Mouse (Mus musculus) heart, adult 11 months (tissue): ENCODE measurements at regions not wholly inside any gene's neighbourhood (a gene's known extent, or its start where the extent isn't known, plus 50 kb on each side); places are given as distances from the start of the nearest gene placed in this dataset.
A peak's percentile ranks its signal among the peaks of the same experiment; 100 is the strongest.

Source experiments
- DNase-seq: peaks from one replicate; pipeline ENCODE4 v3.0.0; 2022

DNA sequence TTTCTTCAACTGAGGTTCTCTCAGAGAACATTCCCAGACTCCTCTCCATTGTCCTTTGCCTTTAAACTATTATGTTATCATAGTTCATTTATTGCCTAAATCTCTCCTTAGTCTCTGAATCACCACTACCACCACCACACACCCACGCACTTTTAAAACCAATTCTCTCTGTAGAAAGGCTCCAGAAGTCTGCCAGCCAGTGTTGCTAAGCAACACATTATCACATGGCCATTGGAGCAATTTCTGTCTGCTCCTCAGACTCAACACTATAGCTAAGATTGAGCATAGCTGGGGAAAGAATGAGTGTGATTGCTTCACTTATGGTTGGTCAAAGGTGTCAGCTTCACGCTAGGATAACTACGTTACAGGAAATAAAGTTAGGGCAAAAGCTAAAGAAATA, 59.3 kb downstream of the Trap1a start:
- no peak for DNase-seq

GRCm38 (mm10) chrX:139416701-139417100, 63.5 kb upstream of the D330045A20Rik start:
- DNase-seq = peak; percentile 82

DNA sequence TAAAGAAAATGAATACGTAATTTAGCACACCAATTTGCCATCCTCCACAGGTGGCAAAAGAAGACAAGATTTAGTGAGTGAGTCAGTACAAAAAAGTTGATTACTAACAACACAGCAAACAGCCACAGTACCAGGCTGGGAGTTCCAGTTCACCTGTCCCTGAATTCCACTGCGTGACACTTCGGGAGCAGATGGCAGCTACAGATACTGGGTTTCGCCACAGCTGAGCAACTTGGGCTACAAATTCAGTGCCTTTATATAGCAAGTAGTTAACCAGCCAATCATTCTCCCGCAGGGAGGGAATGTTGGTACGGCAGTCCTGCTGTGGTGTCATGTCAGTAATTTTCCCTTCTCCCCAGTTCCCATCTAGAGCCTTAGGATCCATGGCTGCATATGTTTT, 60.3 kb upstream of the D330045A20Rik start:
- no peak for DNase-seq

DNA sequence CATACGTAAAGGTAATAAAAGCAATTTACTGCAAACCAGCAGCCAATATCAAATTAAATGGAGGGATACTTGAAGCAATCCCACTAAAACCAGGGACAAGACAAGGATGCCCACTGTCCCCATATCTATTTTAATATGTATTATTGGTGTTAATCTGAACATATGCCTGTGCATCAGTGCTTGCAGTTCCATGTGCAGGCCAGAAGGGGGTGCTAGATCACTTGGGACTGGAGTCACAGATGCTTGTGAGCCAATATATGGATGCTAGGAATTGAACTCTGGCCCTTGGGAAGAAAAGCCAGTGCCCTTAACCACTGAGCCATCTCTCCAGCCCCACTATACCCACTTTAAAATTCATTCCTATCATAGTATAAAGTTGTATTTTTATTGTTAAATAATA, 55.9 kb upstream of the D330045A20Rik start:
- DNase-seq = no peak
